Mouse (Mus musculus): Measurements from ENCODE around the gene Sqstm1. TPM values are rescaled to one million over a fixed set of nuclear protein-coding genes. Genes with fewer than 3 reads are reported as not detected.

The Sqstm1 gene
- 187 and 192 TPM in 2 replicates for polyA plus RNA-seq (2016; fragmentation: Nextera tagmentation; extraction: Ambion mirVana)

GRCm38 (mm10) chr11:50210505-50211151 is at the start of gene Sqstm1, which contains the start of gene Mgat4b:
Gene Sqstm1, minus strand, starts transcription at chr11:50210827.
Gene Mgat4b, plus strand, starts transcription at chr11:50210890.
- H3K27me3 ChIP-seq, result no peaks in the 10 kb centered on the region
- H3K4me3 ChIP-seq, result peak within 1 kb of the TSS; percentile 66
- peaks cover 18% of the 10 kb centered on the region; the same call in 1 of the 2 replicates for H3K4me1 ChIP-seq
- H3K9ac ChIP-seq, result peak within 1 kb of the TSS; percentile 77
- H3K4me2 ChIP-seq (replicated peaks), result peak within 1 kb of the TSS; percentile 49
- peaks cover 25% of the 10 kb centered on the region for H3K36me3 ChIP-seq
- H3K27ac ChIP-seq, result peak within 1 kb of the TSS; percentile 94
- no peaks in the 10 kb centered on the region for H3K9me3 ChIP-seq
- WGBS, result under 1% methylated on average over 48 of the region's 48 CpGs
- ATAC-seq (ENCODE audit: insufficient number of reproducible peaks, insufficient read depth, low FRiP score, low TSS enrichment), result peak; percentile 62

- Histone ChIP-seq H3K27me3 (no peaks in the 10 kb centered on the region), H3K4me1 (no peaks in the 10 kb centered on the region), H3K27ac (no peak overlapping the region), H3K4me3 (no peak overlapping the region), H3K36me3 (peaks cover 73% of the 10 kb centered on the region), H3K9ac (no peak overlapping the region), H3K9me3 (no peaks in the 10 kb centered on the region), H3K4me2 (replicated peaks) (no peak overlapping the region)
- ATAC-seq (ENCODE audit: insufficient number of reproducible peaks, insufficient read depth, low FRiP score, low TSS enrichment), result no peak
- 84% methylated on average over 7 of the region's 7 CpGs for WGBS
These were observed 47.7 kb upstream of the Sqstm1 start for GRCm38 (mm10) chr11:50258310-50258709.

- Histone ChIP-seq H3K27me3 (no peaks in the 10 kb centered on the region), H3K9me3 (no peaks in the 10 kb centered on the region), H3K4me3 (no peak overlapping the region), H3K27ac (no peak overlapping the region), H3K4me2 (replicated peaks) (no peak overlapping the region), H3K4me1 (peaks cover 11% of the 10 kb centered on the region), H3K36me3 (peaks cover 56% of the 10 kb centered on the region), H3K9ac (no peak overlapping the region)
- no peak for ATAC-seq (ENCODE audit: insufficient number of reproducible peaks, insufficient read depth, low FRiP score, low TSS enrichment)
- 90% methylated on average over 7 of the region's 7 CpGs for WGBS
These were observed 46.0 kb upstream of the Sqstm1 start for GRCm38 (mm10) chr11:50256615-50257014.

GRCm38 (mm10) chr11:50254010-50254580 is 43.5 kb upstream of the Sqstm1 start:
- H3K4me1 ChIP-seq, result peaks cover 11% of the 10 kb centered on the region
- H3K9ac ChIP-seq, result no peak overlapping the region
- no peak overlapping the region for H3K27ac ChIP-seq

GRCm38 (mm10) chr11:50253393-50253792 is 42.8 kb upstream of the Sqstm1 start:
- H3K4me3 ChIP-seq, result no peak overlapping the region
- no peak for ATAC-seq (ENCODE audit: insufficient number of reproducible peaks, insufficient read depth, low FRiP score, low TSS enrichment)
- 77% methylated on average over 1 of the region's 1 CpGs for WGBS
- H3K9me3 ChIP-seq, result no peaks in the 10 kb centered on the region
- no peak overlapping the region for H3K9ac ChIP-seq
- H3K27me3 ChIP-seq, result no peaks in the 10 kb centered on the region
- H3K4me2 ChIP-seq (replicated peaks), result no peak overlapping the region
- H3K27ac ChIP-seq, result no peak overlapping the region
- peaks cover 25% of the 10 kb centered on the region for H3K36me3 ChIP-seq
- peaks cover 11% of the 10 kb centered on the region for H3K4me1 ChIP-seq

More at GRCm38 (mm10) chr11:50254010-50254580, 43.5 kb upstream of the Sqstm1 start:
- no peaks in the 10 kb centered on the region for H3K9me3 ChIP-seq
- H3K36me3 ChIP-seq, result peaks cover 32% of the 10 kb centered on the region
- no peak overlapping the region for H3K4me3 ChIP-seq
- no peak for ATAC-seq (ENCODE audit: insufficient number of reproducible peaks, insufficient read depth, low FRiP score, low TSS enrichment)
- no peak overlapping the region for H3K4me2 ChIP-seq (replicated peaks)
- no peaks in the 10 kb centered on the region for H3K27me3 ChIP-seq
- 88% methylated on average over 12 of the region's 12 CpGs for WGBS

- 53% methylated on average over 11 of the region's 11 CpGs for WGBS
- peaks cover 19% of the 10 kb centered on the region for H3K36me3 ChIP-seq
- no peaks in the 10 kb centered on the region for H3K9me3 ChIP-seq
- H3K27ac ChIP-seq, result peak overlapping the region; percentile 67
- H3K4me3 ChIP-seq, result no peak overlapping the region
- peak; percentile 76; the same call in 1 of the 2 replicates for ATAC-seq (ENCODE audit: insufficient number of reproducible peaks, insufficient read depth, low FRiP score, low TSS enrichment)
- peaks cover 11% of the 10 kb centered on the region for H3K4me1 ChIP-seq
- H3K27me3 ChIP-seq, result no peaks in the 10 kb centered on the region
- no peak overlapping the region for H3K9ac ChIP-seq
- no peak overlapping the region for H3K4me2 ChIP-seq (replicated peaks)
These were observed 42.1 kb upstream of the Sqstm1 start for GRCm38 (mm10) chr11:50252684-50253265.

GRCm38 (mm10) chr11:50252166-50252565 is 41.5 kb upstream of the Sqstm1 start:
- H3K27me3 ChIP-seq, result no peaks in the 10 kb centered on the region
- H3K4me3 ChIP-seq, result no peak overlapping the region
- peaks cover 11% of the 10 kb centered on the region for H3K4me1 ChIP-seq
- no peak overlapping the region for H3K9ac ChIP-seq
- 35% methylated on average over 3 of the region's 3 CpGs for WGBS
- H3K27ac ChIP-seq, result peak overlapping the region; percentile 67
- no peak overlapping the region for H3K4me2 ChIP-seq (replicated peaks)
- H3K9me3 ChIP-seq, result no peaks in the 10 kb centered on the region
- no peak for ATAC-seq (ENCODE audit: insufficient number of reproducible peaks, insufficient read depth, low FRiP score, low TSS enrichment)
- H3K36me3 ChIP-seq, result peaks cover 14% of the 10 kb centered on the region

- Histone ChIP-seq H3K4me3 (no peak overlapping the region), H3K4me1 (peaks cover 11% of the 10 kb centered on the region), H3K27me3 (no peaks in the 10 kb centered on the region), H3K36me3 (no peaks in the 10 kb centered on the region), H3K27ac (no peak overlapping the region), H3K9me3 (no peaks in the 10 kb centered on the region), H3K9ac (no peak overlapping the region), H3K4me2 (replicated peaks) (no peak overlapping the region)
- no peak for ATAC-seq (ENCODE audit: insufficient number of reproducible peaks, insufficient read depth, low FRiP score, low TSS enrichment)
- 81% methylated on average over 7 of the region's 7 CpGs for WGBS
These were observed 38.0 kb upstream of the Sqstm1 start for GRCm38 (mm10) chr11:50248473-50249171.

GRCm38 (mm10) chr11:50245269-50245668 is 34.6 kb upstream of the Sqstm1 start:
- no peaks in the 10 kb centered on the region for H3K36me3 ChIP-seq
- 72% methylated on average over 5 of the region's 5 CpGs for WGBS
- no peak overlapping the region for H3K27ac ChIP-seq
- no peaks in the 10 kb centered on the region for H3K9me3 ChIP-seq
- H3K27me3 ChIP-seq, result no peaks in the 10 kb centered on the region
- no peak overlapping the region for H3K9ac ChIP-seq
- H3K4me2 ChIP-seq (replicated peaks), result no peak overlapping the region
- no peak for ATAC-seq (ENCODE audit: insufficient number of reproducible peaks, insufficient read depth, low FRiP score, low TSS enrichment)
- H3K4me3 ChIP-seq, result no peak overlapping the region
- no peaks in the 10 kb centered on the region for H3K4me1 ChIP-seq

- no peak overlapping the region for H3K4me3 ChIP-seq
- H3K9ac ChIP-seq, result no peak overlapping the region
- no peaks in the 10 kb centered on the region for H3K36me3 ChIP-seq
- H3K9me3 ChIP-seq, result no peaks in the 10 kb centered on the region
- 76% methylated on average over 6 of the region's 6 CpGs for WGBS
- no peak for ATAC-seq (ENCODE audit: insufficient number of reproducible peaks, insufficient read depth, low FRiP score, low TSS enrichment)
- no peak overlapping the region for H3K27ac ChIP-seq
- H3K27me3 ChIP-seq, result peaks cover 2% of the 10 kb centered on the region
- H3K4me1 ChIP-seq, result no peaks in the 10 kb centered on the region
- H3K4me2 ChIP-seq (replicated peaks), result no peak overlapping the region
These were observed 33.3 kb upstream of the Sqstm1 start for GRCm38 (mm10) chr11:50243926-50244325.

GRCm38 (mm10) chr11:50240235-50240911 is 29.7 kb upstream of the Sqstm1 start:
- no peak overlapping the region for H3K4me2 ChIP-seq (replicated peaks)
- no peak overlapping the region for H3K27ac ChIP-seq
- WGBS, result 83% methylated on average over 7 of the region's 7 CpGs
- 0 out of 2 replicates have a peak, but pooled peaks cover 12% of the 10 kb centered on the region for H3K4me1 ChIP-seq
- H3K9ac ChIP-seq, result no peak overlapping the region
- H3K27me3 ChIP-seq, result peaks cover 27% of the 10 kb centered on the region
- no peaks in the 10 kb centered on the region for H3K9me3 ChIP-seq
- H3K36me3 ChIP-seq, result 0 out of 2 replicates have a peak, but pooled peaks cover under 1% of the 10 kb centered on the region
- no peak for ATAC-seq (ENCODE audit: insufficient number of reproducible peaks, insufficient read depth, low FRiP score, low TSS enrichment)
- no peak overlapping the region for H3K4me3 ChIP-seq
